Mouse (Mus musculus) G1E-ER4 (cell line): Measurements from ENCODE around the gene Bcl2l13. TPM values are rescaled to one million over a fixed set of nuclear protein-coding genes. Genes with fewer than 3 reads are reported as not detected.

Source experiments
- GATA1 ChIP-seq: IDR thresholded peaks from one replicate; pipeline ENCODE4 v1.8.0; 2012; ENCODE audit warnings: low read length, inconsistent platforms
- polyA plus RNA-seq: library from polyadenylated mRNA; stranded (reverse); fragments of >175 nt; gene quantifications from 2 replicates; pipeline ENCODE4 v1.2.3, GENCODE M21; 2012

Gene Bcl2l13
- polyA plus RNA-seq, 1 experiment, result 679 TPM

DNA sequence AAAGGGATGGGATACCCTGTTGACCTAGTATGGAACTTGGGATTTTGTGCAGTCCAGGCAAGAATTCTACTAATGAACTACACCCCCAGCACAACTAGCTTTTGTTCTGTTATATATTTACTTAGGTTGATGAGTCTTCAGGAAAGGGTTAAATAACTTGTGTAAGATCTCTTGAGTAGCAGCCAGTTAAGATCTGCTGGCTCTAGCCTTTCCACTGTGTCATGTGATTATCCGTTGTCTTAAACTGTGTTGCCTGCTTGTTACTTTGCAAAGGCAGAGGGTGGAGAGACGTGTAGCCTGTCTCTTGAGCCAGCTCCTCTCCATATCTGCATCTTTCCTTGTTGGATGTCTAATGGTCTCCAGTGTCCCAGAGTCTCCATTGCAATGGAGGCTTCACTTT lies 35.3 kb downstream of the Bcl2l13 start:
- TF ChIP-seq GATA1, result no peak

DNA sequence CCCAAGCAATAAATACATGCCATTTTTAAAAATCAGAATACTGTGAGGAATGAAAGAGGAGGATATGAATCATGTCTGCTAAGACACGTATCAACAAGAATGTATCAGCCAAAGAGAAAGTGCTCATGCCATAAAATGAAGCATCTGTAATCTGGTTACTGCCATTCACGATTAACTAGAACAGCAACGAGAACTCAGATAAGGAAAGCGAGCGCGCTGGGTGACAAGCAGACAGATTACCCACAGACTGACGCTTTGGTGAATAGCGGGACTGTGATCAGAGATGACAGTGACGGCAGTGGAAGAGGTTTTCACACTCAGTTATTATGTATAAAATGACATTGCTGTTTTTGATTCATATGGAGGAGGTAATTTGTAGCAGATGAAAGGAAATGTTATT lies 37.9 kb downstream of the Bcl2l13 start:
- peak; percentile 85 for TF ChIP-seq GATA1

GRCm38 (mm10) chr6:120879046-120879445 lies 43.0 kb downstream of the Bcl2l13 start:
- no peak for TF ChIP-seq GATA1

- TF ChIP-seq GATA1, result no peak
Measured at GRCm38 (mm10) chr6:120884436-120884835, 48.4 kb downstream of the Bcl2l13 start.

DNA sequence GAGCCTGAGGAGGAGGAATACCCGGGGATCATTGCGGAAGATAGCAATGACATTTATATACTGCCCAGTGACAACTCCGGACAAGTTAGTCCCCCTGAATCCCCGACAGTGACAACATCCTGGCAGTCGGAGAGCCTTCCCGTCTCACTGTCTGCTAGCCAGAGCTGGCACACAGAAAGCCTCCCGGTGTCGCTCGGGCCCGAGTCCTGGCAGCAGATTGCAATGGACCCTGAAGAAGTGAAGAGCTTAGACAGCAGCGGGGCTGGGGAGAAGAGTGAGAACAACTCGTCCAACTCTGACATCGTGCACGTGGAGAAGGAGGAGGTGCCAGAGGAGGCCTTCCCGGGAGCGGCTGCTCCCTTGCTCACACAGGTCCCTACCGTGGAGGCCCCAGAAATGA lies 50.7 kb downstream of the Bcl2l13 start:
- TF ChIP-seq GATA1, result no peak

- TF ChIP-seq GATA1, result no peak
Measured at GRCm38 (mm10) chr6:120894089-120894488, 58.1 kb downstream of the Bcl2l13 start.

DNA sequence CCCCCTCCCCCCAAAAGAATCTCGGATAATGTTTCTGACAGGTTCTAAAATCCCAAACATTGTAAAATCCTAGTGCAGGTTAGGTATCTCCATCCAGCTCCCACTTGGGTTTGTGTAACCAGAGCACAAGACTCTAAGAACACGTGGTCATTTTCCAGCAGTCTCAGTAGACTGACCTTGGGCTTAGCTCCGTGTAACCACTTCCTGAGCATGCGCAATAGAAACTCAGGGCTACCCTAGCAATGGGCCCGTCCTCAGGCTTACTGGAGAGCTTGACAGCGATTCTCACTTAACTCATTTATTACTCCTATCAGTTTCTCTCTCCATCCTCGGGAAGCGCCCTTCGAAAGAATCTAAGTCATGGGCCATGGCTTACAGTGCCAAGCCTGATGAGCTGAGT lies 58.5 kb downstream of the Bcl2l13 start:
- TF ChIP-seq GATA1, result no peak

DNA sequence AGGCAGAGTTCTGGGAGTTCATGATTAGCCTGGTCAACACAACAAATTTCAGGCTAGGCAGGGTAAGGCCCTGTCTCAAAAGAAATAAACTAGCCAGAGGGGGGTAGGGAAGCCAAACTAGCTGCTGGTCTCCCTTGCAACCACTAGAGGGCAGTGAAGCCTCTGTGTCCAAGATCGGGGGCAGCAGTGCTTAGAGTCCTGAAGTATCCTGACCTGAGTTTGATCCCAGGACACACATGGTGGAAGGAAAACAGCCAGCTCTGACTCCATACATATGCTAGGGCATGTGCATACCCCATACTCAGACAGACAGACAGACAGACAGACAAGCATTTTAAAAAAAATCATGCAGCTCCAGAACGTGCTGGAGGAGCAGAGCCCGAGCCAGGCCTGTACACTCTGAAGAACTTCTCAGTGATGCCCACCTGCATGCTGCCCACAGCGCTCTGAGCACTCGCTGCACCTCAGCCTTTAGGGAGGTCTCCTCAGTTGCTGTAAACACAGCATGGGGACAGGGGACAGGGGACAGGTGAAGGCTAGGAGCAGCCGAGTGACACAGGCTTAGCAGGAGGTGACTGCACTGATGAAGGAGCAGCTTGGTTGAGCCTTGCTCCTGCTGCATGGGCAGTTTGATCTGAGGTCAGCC lies 62.3 kb downstream of the Bcl2l13 start:
- TF ChIP-seq GATA1, result no peak

DNA sequence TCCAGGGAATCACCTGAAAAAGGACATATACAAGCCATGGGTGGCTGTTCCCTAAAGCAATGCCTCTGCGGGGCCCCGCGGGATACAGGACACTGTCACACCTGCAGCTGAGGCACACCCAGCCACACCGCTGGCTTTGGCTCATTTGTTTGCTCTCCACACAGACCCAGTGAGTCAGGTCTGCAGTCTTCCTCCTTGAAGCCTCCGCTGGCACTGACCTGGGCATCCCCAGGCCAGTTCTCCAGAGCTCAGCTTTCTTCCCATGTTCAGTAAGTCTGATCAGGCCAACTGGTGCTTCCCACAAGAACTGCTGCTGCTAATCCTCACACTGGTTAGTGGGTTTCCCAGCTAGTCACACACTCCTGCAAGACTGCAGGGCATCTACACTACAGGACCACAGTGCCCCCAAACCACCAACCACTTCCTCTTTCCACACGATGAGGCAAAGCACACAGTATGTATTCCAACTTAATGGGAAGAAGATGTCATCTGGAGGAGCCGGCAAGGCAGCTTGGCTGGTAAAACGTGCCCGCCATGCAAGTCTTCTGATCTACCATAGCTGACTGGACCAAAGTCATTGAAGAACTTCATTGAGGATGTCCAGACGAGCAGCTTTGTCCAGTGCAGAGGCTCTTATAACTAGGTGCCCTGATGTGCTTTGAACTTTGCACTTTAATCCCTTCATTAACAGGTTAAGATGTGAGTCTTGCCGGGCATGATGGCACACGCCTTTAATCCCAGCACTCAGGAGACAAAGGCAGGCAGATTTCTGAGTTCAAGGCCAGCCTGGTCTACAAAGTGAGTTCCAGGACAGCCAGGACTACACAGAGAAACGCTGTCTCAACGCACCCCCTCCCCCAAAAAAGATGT lies 66.0 kb downstream of the Bcl2l13 start:
- TF ChIP-seq GATA1, result no peak

- no peak for TF ChIP-seq GATA1
Measured at GRCm38 (mm10) chr6:120903450-120903912, 67.5 kb downstream of the Bcl2l13 start.

DNA sequence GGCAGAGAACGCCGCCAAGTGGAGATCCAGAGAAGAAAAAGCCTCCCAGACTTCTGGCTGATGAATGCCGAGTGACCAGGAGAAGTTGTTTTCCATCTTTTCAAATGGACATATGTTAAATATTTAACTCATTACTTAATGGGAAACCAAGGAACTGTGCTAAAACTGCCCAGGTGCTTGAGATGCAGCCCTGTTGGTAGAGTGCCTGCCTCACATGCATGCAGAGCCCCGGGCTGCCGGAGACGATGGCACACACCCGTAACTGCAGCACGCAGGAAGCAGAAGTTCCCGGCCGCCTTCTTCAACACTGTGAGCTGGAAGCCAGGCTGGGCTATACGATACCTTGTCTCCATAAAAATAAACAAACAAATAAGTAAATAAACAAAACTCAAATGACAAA lies 67.9 kb downstream of the Bcl2l13 start:
- no peak for TF ChIP-seq GATA1

- TF ChIP-seq GATA1, result no peak
Measured at GRCm38 (mm10) chr6:120905111-120905510, 69.1 kb downstream of the Bcl2l13 start.

- no peak for TF ChIP-seq GATA1
Measured at GRCm38 (mm10) chr6:120906521-120906920, 70.5 kb downstream of the Bcl2l13 start.

GRCm38 (mm10) chr6:120909501-120909900 lies 73.5 kb downstream of the Bcl2l13 start:
- TF ChIP-seq GATA1, result no peak

- TF ChIP-seq GATA1, result no peak
Measured at GRCm38 (mm10) chr6:120911213-120912007, 75.4 kb downstream of the Bcl2l13 start.

DNA sequence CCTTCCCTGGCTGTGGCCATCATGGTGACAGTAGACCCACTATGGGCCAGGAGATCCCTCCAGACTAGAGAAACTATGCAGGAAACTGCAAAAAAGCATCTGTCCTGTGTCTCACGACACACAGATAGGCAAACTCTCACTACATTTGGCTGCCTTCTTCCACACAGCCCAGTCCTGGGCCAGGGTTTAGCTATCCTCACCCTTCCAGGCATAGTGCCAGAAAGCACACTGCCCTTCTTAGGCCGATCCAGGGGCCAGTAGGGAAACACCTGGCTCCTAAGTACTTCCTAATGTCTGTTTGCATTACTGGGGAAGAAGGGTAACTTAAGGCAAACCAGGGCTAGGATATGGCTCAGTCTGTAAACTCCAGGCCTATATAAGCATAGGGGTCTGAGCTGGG lies 76.9 kb downstream of the Bcl2l13 start:
- TF ChIP-seq GATA1, result no peak
